ENCODE assay signal across 8 mouse cellular contexts in the genomic region with DNA sequence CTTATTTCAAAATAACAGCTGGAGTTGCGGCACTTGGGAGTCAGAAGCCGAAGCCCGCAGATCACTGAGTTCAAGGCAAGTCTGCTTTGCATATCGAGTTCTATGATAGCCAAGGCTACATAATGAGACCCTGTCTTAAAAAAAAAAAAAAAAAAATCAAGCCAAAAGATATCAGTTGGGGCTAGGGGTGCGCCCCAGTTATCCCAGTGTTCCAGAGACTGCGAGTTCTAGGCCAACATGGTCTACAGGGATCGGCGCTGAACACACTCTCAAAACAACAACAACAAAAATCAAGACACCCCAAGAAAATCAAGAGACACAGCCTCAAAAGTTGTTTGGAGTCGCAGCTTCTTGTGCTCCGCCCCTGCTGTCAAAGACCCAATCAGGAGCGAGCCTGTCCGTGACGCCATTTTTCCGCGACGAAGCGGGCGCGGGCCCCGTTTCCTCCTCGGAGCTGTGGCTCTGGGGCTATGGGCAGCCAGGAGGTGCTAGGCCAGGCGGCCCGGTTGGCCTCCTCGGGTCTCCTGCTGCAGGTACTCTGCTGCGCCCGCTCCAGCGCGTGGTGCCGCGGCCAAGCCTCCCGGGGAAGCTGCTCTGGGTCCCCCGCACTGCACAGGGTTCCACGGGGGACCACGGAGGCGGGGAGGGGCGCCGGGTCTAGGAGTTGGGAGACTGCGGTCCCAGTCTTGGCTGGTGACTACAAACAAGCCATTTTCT. TPM values are rescaled to one million over a fixed set of nuclear protein-coding genes. Genes with fewer than 3 reads are reported as not detected.
DNase-seq lines count a peak whose midpoint lies in the region; ATAC-seq lines count a peak whose summit lies in the region.

Gene Rft1, plus strand, starts transcription at position 418 of the 717 bp plus-strand sequence.

- ATAC-seq in hindbrain, embryonic 15.5 days (ENCODE audit: low FRiP score, low read depth) = peak; percentile 95

- peak within 1 kb of the TSS; percentile 81 for H3K4me2 ChIP-seq in hindbrain, embryonic 15.5 days

- peak within 1 kb of the TSS; percentile 92 for H3K4me3 ChIP-seq in hindbrain, embryonic 15.5 days

- H3K27me3 ChIP-seq in hindbrain, embryonic 15.5 days = no peaks in the 10 kb centered on the region

- WGBS in hindbrain, embryonic 15.5 days = 3% methylated on average over 38 of the region's 38 CpGs

- peaks cover 14% of the 10 kb centered on the region for H3K4me1 ChIP-seq in hindbrain, embryonic 15.5 days (replicated peaks)

- H3K36me3 ChIP-seq in hindbrain, embryonic 15.5 days = no peaks in the 10 kb centered on the region

- peak; percentile 98 for DNase-seq in T-cell, adult 2 months (ENCODE audit: low spot score)
- peak; percentile 99 for DNase-seq in cerebellum, postnatal 36 days
- peak; percentile 99 for DNase-seq in frontal cortex, postnatal 36 days (ENCODE audit: low spot score in 2 of 2)
- DNase-seq in left cerebral cortex, adult 11 months (ENCODE audit: low spot score) = peak; percentile 93
- DNase-seq in lung, postnatal 4 days = peak; percentile 98 to 100
- DNase-seq in retina, postnatal 7 days (ENCODE audit: low read depth, low spot score) = peak; percentile 92
- peak; percentile 100 for DNase-seq in urinary bladder, adult 2 months (ENCODE audit: low spot score)

- no peaks in the 10 kb centered on the region for H3K9me3 ChIP-seq in hindbrain, embryonic 15.5 days

- H3K9ac ChIP-seq in hindbrain, embryonic 15.5 days = peak within 1 kb of the TSS; percentile 98

- H3K27ac ChIP-seq in hindbrain, embryonic 15.5 days (replicated peaks) = peak within 1 kb of the TSS; percentile 89

RNA-seq across cellular contexts. Expression of gene Rft1, which starts in this region (rescaled TPM):
- polyA plus RNA-seq in hindbrain, embryonic 15.5 days (2015; fragmentation: Nextera tagmentation; extraction: Ambion mirVana) = 8.0 and 8.6 TPM in 2 replicates
- 17.2 and 17.6 TPM in 2 replicates for polyA plus RNA-seq in urinary bladder, adult 2 months (2012; rRNA removed)

Comparison
In these comparisons a context has a peak if more than half of its experiments do, and no peak if none do; other contexts are left out.
1. Peak in every context shown above with its lines: DNase-seq, ATAC-seq, H3K4me3 ChIP-seq and H3K27ac ChIP-seq.